Mouse (Mus musculus) forebrain, embryonic 11.5 days (tissue): ENCODE data around the gene Spaar. TPM values are rescaled to one million over a fixed set of nuclear protein-coding genes. Genes with fewer than 3 reads are reported as not detected.

ENCODE experiments used
- ATAC-seq: fragments of 200-750 bp; cut with Nextera tagmentation; replicated peaks from 2 replicates; pipeline ENCODE4 v1.8.0; 2017; ENCODE audit warnings: moderate TSS enrichment; ENCODE audit not compliant: low FRiP score
- DNase-seq: peaks from one replicate; pipeline ENCODE4 v3.0.0-alpha.2; 2017; ENCODE audit warnings: low spot score
- H3K27ac ChIP-seq: fragments of 300-500 bp; sonication (generic); 2 replicates; pipeline ENCODE4 v1.5.1; 2014; ENCODE audit warnings: low read depth, low read length
- H3K27me3 ChIP-seq: fragments of 300-500 bp; sonication (generic); 2 replicates; pipeline ENCODE4 v1.6.1; 2014; ENCODE audit warnings: mild to moderate bottlenecking, low read length, mixed read lengths; ENCODE audit not compliant: control insufficient read depth, insufficient read depth
- H3K36me3 ChIP-seq: fragments of 300-500 bp; sonication (generic); 2 replicates; pipeline ENCODE4 v1.6.1; 2014; ENCODE audit warnings: mild to moderate bottlenecking, low read length, moderate library complexity, mixed read lengths; ENCODE audit not compliant: control insufficient read depth, insufficient read depth
- H3K4me1 ChIP-seq: fragments of 300-500 bp; sonication (generic); replicated peaks from 2 replicates; pipeline ENCODE4 v1.6.1; 2014; ENCODE audit warnings: low read length, mixed read lengths; ENCODE audit not compliant: control insufficient read depth, insufficient read depth
- H3K4me2 ChIP-seq: fragments of 300-500 bp; sonication (generic); 2 replicates; pipeline ENCODE4 v1.6.1; 2014; ENCODE audit warnings: low read depth, mild to moderate bottlenecking, low read length, moderate library complexity, mixed read lengths; ENCODE audit not compliant: severe bottlenecking
- H3K4me3 ChIP-seq: fragments of 300-500 bp; sonication (generic); 2 replicates; pipeline ENCODE4 v1.5.1; 2014; ENCODE audit warnings: low read depth, low read length
- H3K9ac ChIP-seq: fragments of 300-500 bp; sonication (generic); 2 replicates; pipeline ENCODE4 v1.6.1; 2014; ENCODE audit warnings: low read length
- H3K9me3 ChIP-seq: fragments of 300-500 bp; sonication (generic); 2 replicates; pipeline ENCODE4 v1.6.1; 2016; ENCODE audit warnings: low read length, mixed read lengths; ENCODE audit not compliant: control insufficient read depth
- WGBS: fragments of 180-500 bp; shearing (Covaris S2); extraction: QIAGEN DNeasy Blood & Tissue Kit; methylation state at CpG from one replicate; pipeline ENCODE4 v1.1.7; 2014; 5-methylcytosine and 5-hydroxymethylcytosine counted together
- polyA plus RNA-seq: library from polyadenylated mRNA; unstranded; fragments of >200 nt; fragmentation: Nextera tagmentation; extraction: Ambion mirVana; gene quantifications from 2 replicates; pipeline ENCODE4 v1.2.1, GENCODE M21; 2014

Gene Spaar
- polyA plus RNA-seq, 1 experiment from 2014 or later: not detected

GRCm38 (mm10) chr4:43737144-43737543 lies 7.3 kb downstream of the Spaar start:
- Histone ChIP-seq H3K4me3 (no peak overlapping the region), H3K4me2 (no peak overlapping the region), H3K27ac (no peak overlapping the region), H3K36me3 (no peaks in the 10 kb centered on the region), H3K9ac (no peak overlapping the region), H3K27me3 (no peaks in the 10 kb centered on the region), H3K9me3 (no peaks in the 10 kb centered on the region), H3K4me1 (no peaks in the 10 kb centered on the region)
- 67% methylated on average over 6 of the region's 6 CpGs for WGBS
- no peak for ATAC-seq
- no peak for DNase-seq

DNA sequence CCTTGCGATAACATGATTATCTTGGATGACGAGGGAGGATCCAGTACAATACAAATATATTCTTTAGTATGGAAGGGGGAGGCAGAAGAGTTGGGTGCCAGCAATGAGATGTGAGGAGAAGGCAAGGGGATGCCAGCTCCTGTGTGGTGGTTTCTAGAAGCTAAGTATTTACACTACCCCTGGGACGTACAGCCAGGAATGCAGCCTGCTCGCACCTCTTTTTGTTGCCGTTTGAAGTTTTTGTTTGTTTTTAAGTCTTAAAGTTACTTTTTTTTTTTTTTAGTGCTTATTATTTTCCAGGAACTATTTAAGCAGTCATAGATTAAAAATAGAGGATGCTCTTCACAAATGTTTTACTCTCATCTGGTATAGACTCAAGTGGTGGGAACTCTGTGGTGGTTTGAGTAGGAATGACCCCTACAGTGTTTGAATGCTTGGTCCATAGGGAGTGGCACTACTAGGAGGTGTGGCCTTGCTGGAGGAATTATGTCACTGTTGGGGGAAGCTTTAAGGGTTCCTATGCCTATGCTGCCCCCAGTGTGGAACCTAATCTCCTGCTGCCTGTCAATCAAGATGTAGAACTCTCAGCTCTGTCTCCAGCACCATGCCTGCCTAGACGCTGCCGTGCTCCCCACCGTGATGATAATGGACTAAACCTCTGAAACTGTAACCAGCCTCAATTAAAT lies 9.3 kb downstream of the Spaar start:
- Histone ChIP-seq H3K27me3 (no peaks in the 10 kb centered on the region), H3K9me3 (no peaks in the 10 kb centered on the region), H3K36me3 (no peaks in the 10 kb centered on the region), H3K4me2 (no peak overlapping the region), H3K4me3 (no peak overlapping the region), H3K27ac (no peak overlapping the region), H3K4me1 (no peaks in the 10 kb centered on the region), H3K9ac (no peak overlapping the region)
- WGBS: 74% methylated on average over 8 of the region's 8 CpGs
- ATAC-seq (no peak), DNase-seq (no peak)

GRCm38 (mm10) chr4:43741526-43741925 lies 11.7 kb downstream of the Spaar start:
- no peak for DNase-seq
- no peak overlapping the region for H3K27ac ChIP-seq
- WGBS: 75% methylated on average over 5 of the region's 5 CpGs
- no peak for ATAC-seq
- no peak overlapping the region for H3K4me2 ChIP-seq
- no peaks in the 10 kb centered on the region for H3K36me3 ChIP-seq
- no peak overlapping the region for H3K9ac ChIP-seq
- no peaks in the 10 kb centered on the region for H3K9me3 ChIP-seq
- no peak overlapping the region for H3K4me3 ChIP-seq
- no peaks in the 10 kb centered on the region for H3K27me3 ChIP-seq
- no peaks in the 10 kb centered on the region for H3K4me1 ChIP-seq

- H3K4me3 ChIP-seq: no peak overlapping the region
- no peak overlapping the region for H3K9ac ChIP-seq
Measured at GRCm38 (mm10) chr4:43742637-43743036, 12.8 kb downstream of the Spaar start.

DNA sequence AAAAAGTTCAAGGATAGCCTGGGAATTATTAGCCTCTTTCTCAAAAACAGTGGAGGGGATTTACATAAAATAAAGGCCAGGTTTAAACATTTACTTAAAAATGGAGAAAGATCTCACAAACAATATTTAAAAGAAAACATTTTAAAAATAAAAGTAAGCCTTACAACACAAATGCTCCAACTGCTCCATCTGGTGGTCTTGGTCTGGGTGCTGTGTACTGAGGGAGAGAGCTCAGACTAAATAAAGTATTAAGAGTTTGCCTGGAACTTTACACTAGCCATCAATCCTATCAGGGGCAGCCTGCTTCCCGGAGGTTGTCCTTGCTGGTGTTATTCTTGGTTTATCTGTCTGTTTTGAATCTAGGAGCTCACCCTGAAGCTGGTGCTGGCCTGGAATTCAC lies 13.3 kb downstream of the Spaar start:
- Histone ChIP-seq H3K36me3 (no peaks in the 10 kb centered on the region), H3K4me3 (no peak overlapping the region), H3K9me3 (no peaks in the 10 kb centered on the region), H3K27me3 (no peaks in the 10 kb centered on the region), H3K9ac (no peak overlapping the region), H3K4me1 (no peaks in the 10 kb centered on the region), H3K27ac (no peak overlapping the region), H3K4me2 (no peak overlapping the region)
- 71% methylated on average over 1 of the region's 1 CpGs for WGBS
- DNase-seq (peak; percentile 26), ATAC-seq (no peak)

More at GRCm38 (mm10) chr4:43742637-43743036, 12.8 kb downstream of the Spaar start:
- Histone ChIP-seq H3K36me3 (no peaks in the 10 kb centered on the region), H3K27me3 (no peaks in the 10 kb centered on the region), H3K4me2 (no peak overlapping the region), H3K9me3 (no peaks in the 10 kb centered on the region), H3K4me1 (no peaks in the 10 kb centered on the region), H3K27ac (no peak overlapping the region)
- ATAC-seq: no peak
- DNase-seq: peak; percentile 39
- 30% methylated on average over 4 of the region's 4 CpGs for WGBS

DNA sequence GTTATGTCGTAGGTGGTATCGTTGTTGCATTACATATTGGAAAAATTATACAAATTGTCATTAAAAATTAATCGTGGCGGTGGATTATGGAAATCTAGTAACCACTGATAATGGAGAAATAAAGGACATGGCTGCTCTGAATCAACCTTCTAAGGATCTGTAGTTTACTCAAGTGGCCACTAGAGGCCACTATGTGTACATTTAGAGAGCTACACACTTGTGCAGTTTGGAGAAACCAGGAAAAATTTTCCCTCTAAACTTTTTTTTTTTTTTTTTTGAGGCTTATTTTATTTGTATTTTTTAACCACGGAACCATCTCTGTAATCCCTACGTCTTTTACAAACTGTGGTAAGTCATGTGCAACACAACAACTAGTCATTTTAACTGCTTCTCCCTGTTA lies 15.4 kb downstream of the Spaar start:
- Histone ChIP-seq H3K9me3 (no peaks in the 10 kb centered on the region), H3K27ac (no peak overlapping the region), H3K4me1 (no peaks in the 10 kb centered on the region), H3K36me3 (no peaks in the 10 kb centered on the region), H3K4me2 (no peak overlapping the region), H3K9ac (no peak overlapping the region), H3K4me3 (no peak overlapping the region), H3K27me3 (no peaks in the 10 kb centered on the region)
- DNase-seq (no peak), ATAC-seq (no peak)
- 19% methylated on average over 6 of the region's 6 CpGs for WGBS

DNA sequence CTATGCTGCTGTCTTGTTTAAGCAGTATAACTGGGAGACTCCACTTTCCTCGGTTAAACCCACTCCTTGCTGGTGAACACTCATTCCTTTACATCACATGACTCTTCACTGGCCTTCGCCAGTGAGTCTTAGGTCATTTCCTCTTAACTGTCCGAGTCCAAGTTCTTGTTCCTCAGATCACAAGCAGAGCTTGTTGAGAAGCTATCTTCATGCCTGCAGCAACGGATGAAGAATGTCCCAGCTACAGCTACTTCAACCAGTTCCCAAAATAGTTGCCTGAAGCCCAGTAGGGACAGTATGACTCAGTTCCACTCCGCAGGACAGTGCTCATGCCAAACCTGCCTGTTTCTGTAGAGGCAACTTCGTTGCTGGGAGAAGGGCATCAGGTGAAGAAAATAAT lies 27.4 kb downstream of the Spaar start:
- no peak overlapping the region for H3K4me2 ChIP-seq
- no peaks in the 10 kb centered on the region for H3K27me3 ChIP-seq
- H3K4me3 ChIP-seq: no peak overlapping the region
- 81% methylated on average over 6 of the region's 6 CpGs for WGBS
- no peak overlapping the region for H3K9ac ChIP-seq
- no peak overlapping the region for H3K27ac ChIP-seq
- ATAC-seq: no peak
- H3K9me3 ChIP-seq: no peaks in the 10 kb centered on the region
- no peaks in the 10 kb centered on the region for H3K4me1 ChIP-seq
- no peaks in the 10 kb centered on the region for H3K36me3 ChIP-seq
- DNase-seq: no peak

- no peak overlapping the region for H3K4me3 ChIP-seq
- H3K4me1 ChIP-seq: no peaks in the 10 kb centered on the region
- DNase-seq: no peak
- no peaks in the 10 kb centered on the region for H3K27me3 ChIP-seq
- no peaks in the 10 kb centered on the region for H3K36me3 ChIP-seq
- H3K4me2 ChIP-seq: no peak overlapping the region
- H3K9ac ChIP-seq: no peak overlapping the region
- H3K9me3 ChIP-seq: no peaks in the 10 kb centered on the region
- WGBS: 84% methylated on average over 21 of the region's 21 CpGs
- no peak overlapping the region for H3K27ac ChIP-seq
- ATAC-seq: no peak
Measured at GRCm38 (mm10) chr4:43759571-43760418, 30.0 kb downstream of the Spaar start.
